Mouse (Mus musculus) G1E-ER4 (cell line): ENCODE data around the gene Mgat2. TPM values are rescaled to one million over a fixed set of nuclear protein-coding genes. Genes with fewer than 3 reads are reported as not detected.

ENCODE experiments used
- GATA1 ChIP-seq: IDR thresholded peaks from one replicate; pipeline ENCODE4 v1.8.0; 2012; ENCODE audit warnings: low read length, inconsistent platforms
- polyA plus RNA-seq: library from polyadenylated mRNA; stranded (reverse); fragments of >175 nt; gene quantifications from 2 replicates; pipeline ENCODE4 v1.2.3, GENCODE M21; 2012

Mgat2 gene
- polyA plus RNA-seq, 1 experiment = 49.3 TPM

- TF ChIP-seq GATA1 = no peak
Measured at GRCm38 (mm10) chr12:69204052-69204833, 20.3 kb downstream of the Mgat2 start, which contains the start of gene Gm49384. Gene Gm49384 (minus strand): TSS chr12:69204267.

DNA sequence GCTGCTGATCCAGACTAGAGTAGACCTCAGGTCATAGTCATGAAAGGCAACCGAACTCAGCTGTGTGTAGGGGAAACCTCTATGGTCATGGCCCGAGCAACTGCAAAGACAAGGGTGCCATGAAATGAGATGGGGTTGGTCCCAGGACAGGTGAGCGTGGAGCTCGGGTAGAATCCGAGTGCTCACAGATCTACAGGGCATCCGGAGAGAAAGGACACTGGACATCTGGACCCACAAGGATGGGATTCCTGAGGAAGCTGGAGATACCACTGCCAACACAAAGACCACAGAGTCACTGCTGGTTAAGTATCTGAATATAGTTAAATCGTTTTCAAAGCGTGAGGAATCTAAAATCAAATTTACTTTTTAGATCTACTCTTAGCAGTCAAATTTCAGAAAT lies 23.4 kb downstream of the Mgat2 start:
- no peak for TF ChIP-seq GATA1

DNA sequence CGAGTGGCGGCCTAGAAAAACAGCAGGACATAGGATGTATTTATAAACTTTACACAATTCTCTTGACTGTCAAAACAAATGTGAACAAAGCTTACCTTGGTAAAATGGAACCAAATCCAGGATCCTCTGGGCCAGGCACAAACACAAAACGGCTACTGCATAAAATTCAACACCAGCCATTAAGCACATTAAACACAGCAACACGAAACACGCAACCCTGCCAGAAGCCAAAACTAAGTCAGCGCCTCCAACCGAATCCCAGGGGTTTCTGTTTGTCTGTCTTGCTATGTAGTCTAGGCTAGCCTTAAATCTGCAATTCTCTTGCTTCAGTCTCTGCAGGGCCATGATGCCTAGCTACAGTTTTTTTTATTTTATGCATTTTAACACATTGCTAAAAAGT lies 24.0 kb downstream of the Mgat2 start:
- no peak for TF ChIP-seq GATA1

GRCm38 (mm10) chr12:69208520-69208919 lies 24.6 kb downstream of the Mgat2 start:
- TF ChIP-seq GATA1 = no peak

DNA sequence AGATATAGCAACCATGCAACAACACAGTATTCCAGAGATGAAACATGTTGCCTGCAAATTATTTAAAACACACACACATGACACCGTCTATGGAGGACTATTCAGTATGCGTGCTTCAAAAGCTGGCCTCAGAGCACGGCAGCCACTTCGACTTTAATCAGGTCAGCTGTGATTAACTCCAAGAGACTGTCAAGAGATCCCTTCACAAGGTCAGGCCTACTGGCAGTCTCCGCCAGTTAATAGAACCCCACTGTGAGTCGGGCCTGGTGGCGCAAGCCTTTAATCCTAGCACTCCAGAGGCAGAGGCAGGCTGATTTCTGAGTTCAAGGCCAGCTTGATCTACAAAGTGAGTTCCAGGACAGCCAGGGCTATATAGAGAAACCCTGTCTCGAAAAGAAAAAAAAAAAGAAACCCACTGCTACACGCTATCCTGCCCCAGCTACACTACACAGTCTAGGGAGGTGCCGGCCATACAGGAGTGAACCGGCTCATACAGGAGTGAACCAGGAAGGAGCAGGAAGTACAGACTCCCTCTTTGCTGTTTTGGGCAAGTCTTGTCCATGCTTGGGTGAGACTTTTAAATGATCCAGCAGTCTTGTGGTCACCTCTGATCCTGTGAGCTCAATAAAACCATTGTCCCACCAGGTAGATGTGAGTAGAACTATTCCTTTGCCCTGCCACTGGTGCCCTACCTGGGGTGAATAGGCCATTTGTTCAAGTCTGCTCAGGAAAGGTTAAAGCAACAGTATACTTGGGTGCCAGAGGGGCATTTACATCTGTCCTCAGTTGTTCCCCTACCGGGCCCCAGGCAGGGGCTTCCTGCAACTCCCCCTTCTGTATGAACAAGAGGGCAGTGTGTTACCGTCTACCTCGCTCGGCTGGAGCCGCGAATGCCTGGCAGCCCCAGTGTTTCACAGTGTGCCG lies 26.4 kb downstream of the Mgat2 start:
- no peak for TF ChIP-seq GATA1

DNA sequence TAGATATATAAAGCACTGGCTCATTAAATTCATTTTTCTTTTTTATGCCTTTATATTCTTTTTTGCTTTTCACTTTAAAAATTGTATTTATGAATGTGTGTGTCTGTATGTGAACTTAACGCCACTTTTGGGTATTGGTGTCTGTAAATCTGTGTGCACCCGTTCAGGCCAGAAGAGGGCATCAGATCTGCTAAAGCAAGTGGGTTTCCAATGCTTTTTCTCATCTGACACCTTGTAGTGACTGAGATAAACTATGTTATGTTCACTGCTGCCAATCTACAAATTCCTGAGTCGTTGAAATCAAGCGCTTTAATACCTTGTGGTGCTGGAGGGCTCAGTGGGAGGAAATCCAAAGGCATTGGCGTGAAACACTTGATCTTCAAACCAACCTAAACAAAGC lies 27.1 kb downstream of the Mgat2 start:
- no peak for TF ChIP-seq GATA1

DNA sequence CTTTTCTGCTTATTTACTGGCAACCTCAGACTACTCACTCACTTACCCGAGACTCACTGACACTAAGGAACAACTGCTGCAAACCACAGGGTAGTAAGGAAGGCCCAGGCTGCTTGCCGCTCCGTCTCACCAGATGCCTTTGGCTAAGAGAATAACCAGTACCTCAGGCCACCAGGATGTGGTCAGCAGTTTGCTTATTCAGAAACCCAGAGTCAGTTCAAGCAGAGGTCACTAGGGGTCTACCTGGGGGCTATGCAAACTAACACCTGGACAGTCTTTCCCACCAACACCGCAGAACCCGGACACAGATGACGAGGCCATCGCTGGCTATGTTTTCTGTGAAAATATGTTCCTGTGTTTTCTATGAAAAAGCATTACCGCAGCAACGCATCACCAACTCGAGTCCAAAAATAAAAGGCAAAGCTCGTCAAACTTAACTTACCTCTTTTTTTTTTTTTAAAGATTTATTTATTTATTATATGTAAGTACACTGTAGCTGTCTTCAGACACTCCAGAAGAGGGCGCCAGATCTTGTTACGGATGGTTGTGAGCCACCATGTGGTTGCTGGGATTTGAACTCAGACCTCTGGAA lies 29.3 kb downstream of the Mgat2 start:
- TF ChIP-seq GATA1 = no peak

- TF ChIP-seq GATA1 = no peak
Measured at GRCm38 (mm10) chr12:69214393-69214792, 30.4 kb downstream of the Mgat2 start.

GRCm38 (mm10) chr12:69215000-69215785 lies 31.2 kb downstream of the Mgat2 start:
- no peak for TF ChIP-seq GATA1

GRCm38 (mm10) chr12:69216587-69216986 lies 32.6 kb downstream of the Mgat2 start:
- no peak for TF ChIP-seq GATA1

GRCm38 (mm10) chr12:69220613-69221277 lies 36.8 kb downstream of the Mgat2 start:
- TF ChIP-seq GATA1 = no peak

DNA sequence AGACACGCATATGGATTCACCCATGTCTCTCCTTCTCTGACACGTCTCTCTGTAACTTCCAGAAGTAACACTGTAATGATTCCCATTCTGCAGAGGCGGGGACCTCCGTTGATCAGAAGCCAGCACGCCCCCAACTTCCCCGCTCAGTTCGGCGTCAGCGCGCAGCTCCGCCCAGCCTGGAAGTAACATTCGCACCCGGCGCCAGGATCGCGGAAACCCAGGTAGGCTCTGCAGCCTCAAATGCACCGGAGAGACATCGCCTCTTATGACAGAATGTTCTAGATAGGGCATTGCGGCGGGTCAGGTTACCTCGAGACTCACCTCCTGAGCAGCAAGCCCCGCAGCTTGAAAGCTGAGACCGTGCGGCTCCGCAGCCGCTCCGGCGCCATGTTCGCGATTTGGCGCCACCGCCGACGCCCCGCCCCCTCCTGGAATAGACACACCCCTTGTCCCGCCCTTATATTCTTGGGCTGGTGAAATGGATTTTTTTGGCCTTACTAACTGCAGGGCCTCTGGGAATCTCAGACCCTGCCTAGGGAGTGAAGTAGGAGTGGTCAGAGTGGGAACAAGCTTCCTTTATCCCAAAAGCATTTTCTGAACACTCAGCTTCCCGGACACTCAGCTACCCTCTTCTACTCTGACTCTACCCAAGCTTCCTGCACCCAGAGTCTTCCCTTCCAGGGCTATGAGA lies 44.0 kb downstream of the Mgat2 start, which contains the start of gene Pole2:
TSS of gene Pole2 (minus strand) at position 420 of the 691 bp plus-strand sequence.
- TF ChIP-seq GATA1 = no peak

DNA sequence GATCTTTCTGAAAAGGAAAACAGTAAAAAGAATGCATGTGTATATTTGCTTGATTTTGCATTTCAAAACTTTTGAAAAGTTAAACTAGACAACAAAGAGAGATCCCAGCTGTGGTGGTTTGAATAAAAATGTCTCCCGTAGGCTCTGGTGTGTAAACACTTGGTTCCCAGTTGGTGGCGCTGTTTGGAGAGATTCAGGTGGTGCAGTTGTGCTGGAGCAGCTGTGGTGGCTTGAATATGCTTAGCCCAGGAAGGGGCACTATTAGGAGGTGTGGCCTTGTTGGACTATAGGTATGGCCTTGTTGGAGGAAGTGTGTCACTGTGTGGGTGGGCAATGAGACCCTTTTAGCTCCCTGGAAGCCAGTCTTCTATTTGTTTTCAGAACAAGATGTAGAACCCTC lies 45.3 kb downstream of the Mgat2 start:
- TF ChIP-seq GATA1 = no peak

- TF ChIP-seq GATA1 = no peak
Measured at GRCm38 (mm10) chr12:69235782-69236181, 51.8 kb downstream of the Mgat2 start.

Other genes with a start within 250 kb of the Mgat2 start
- 135 and 2,984 TPM in 2 replicates for gene Rps29, start 25.0 kb upstream of the Mgat2 start, polyA plus RNA-seq
- 43.0 and 59.9 TPM in 2 replicates for gene Lrr1, start 15.3 kb upstream of the Mgat2 start, polyA plus RNA-seq
- gene Rpl36al, start 74 bp upstream of the Mgat2 start, polyA plus RNA-seq = 49.0 and 65.9 TPM in 2 replicates
- 54.7 and 78.8 TPM in 2 replicates for gene Gm49383, start 12.9 kb downstream of the Mgat2 start, polyA plus RNA-seq
- gene Dnaaf2, start 14.3 kb downstream of the Mgat2 start, polyA plus RNA-seq = 3.2 and 5.5 TPM in 2 replicates
- not detected in 2 replicates for gene Gm49384, start 20.1 kb downstream of the Mgat2 start, polyA plus RNA-seq
- 11.1 TPM in 2 replicates for gene Pole2, start 44.0 kb downstream of the Mgat2 start, polyA plus RNA-seq
- gene Klhdc1, start 57.0 kb downstream of the Mgat2 start, polyA plus RNA-seq = 9.0 and 10.8 TPM in 2 replicates
- 29.6 and 38.1 TPM in 2 replicates for gene Klhdc2, start 112.5 kb downstream of the Mgat2 start, polyA plus RNA-seq
- 1.3 and 2.1 TPM in 2 replicates for gene Nemf, start 173.0 kb downstream of the Mgat2 start, polyA plus RNA-seq
- gene Arf6, start 188.0 kb downstream of the Mgat2 start, polyA plus RNA-seq = 237 and 265 TPM in 2 replicates
- gene Gm9887, start 188.3 kb downstream of the Mgat2 start, polyA plus RNA-seq = 1.5 and 1.7 TPM in 2 replicates